ENCODE assay signal across 21 mouse cellular contexts in genomic region chr3:75482056-75482455, GRCm38 (mm10). TPM values are rescaled to one million over a fixed set of nuclear protein-coding genes. Genes with fewer than 3 reads are reported as not detected.
"Had no signal": no experiment of that assay in that cellular context is flagged by ENCODE, and none has a peak within 500 bp of the region (broad histone marks: within the 10 kb centered on the region; RNA-seq: fewer than 3 reads in every experiment).

TSS of gene Wdr49 (minus strand) at chr3:75482156.

- H3K4me3 ChIP-seq: neural tube, embryonic 13.5 days; neural tube, embryonic 15.5 days; stomach, embryonic 15.5 days had no signal

- H3K9me3 ChIP-seq: neural tube, embryonic 13.5 days; neural tube, embryonic 15.5 days; stomach, embryonic 15.5 days had no signal

- H3K36me3 ChIP-seq: neural tube, embryonic 13.5 days; neural tube, embryonic 15.5 days; stomach, embryonic 15.5 days had no signal

- H3K27ac ChIP-seq: neural tube, embryonic 13.5 days; neural tube, embryonic 15.5 days; stomach, embryonic 15.5 days; stomach, postnatal 0 days had no signal

- H3K27me3 ChIP-seq: neural tube, embryonic 13.5 days; neural tube, embryonic 15.5 days; stomach, embryonic 15.5 days had no signal

- H3K9ac ChIP-seq: neural tube, embryonic 13.5 days; neural tube, embryonic 15.5 days; stomach, embryonic 15.5 days had no signal

- H3K4me1 ChIP-seq: neural tube, embryonic 13.5 days; neural tube, embryonic 15.5 days; stomach, embryonic 15.5 days had no signal

- H3K4me2 ChIP-seq: neural tube, embryonic 13.5 days; neural tube, embryonic 15.5 days; stomach, embryonic 15.5 days had no signal

- DNase-seq: retina, postnatal 1 day; right cerebral cortex, adult 18-20 months; right cerebral cortex, postnatal 14 days; right cerebral cortex, postnatal 25 days; right cerebral cortex, postnatal 4 days; spleen, adult 18-20 months; thymus, adult 18-20 months; thymus, adult 2 months; thymus, postnatal 14 days; thymus, postnatal 25 days; thymus, postnatal 36 days; thymus, postnatal 4 days had no signal

RNA-seq across cellular contexts. Expression of gene Wdr49, which starts in this region (rescaled TPM):
- polyA plus RNA-seq: neural tube, embryonic 13.5 days; small intestine, adult 2 months; spleen, adult 2 months; stomach, embryonic 14.5 days; stomach, embryonic 15.5 days; stomach, embryonic 16.5 days; stomach, postnatal 0 days; thymus, adult 2 months; urinary bladder, adult 2 months had no signal
